Mouse (Mus musculus): ENCODE measurements at regions not wholly inside any gene's neighbourhood (a gene's known extent, or its start where the extent isn't known, plus 50 kb on each side); places are given as distances from the start of the nearest gene placed in this dataset.
A peak's percentile ranks its signal among the peaks of the same experiment; 100 is the strongest.

DNA sequence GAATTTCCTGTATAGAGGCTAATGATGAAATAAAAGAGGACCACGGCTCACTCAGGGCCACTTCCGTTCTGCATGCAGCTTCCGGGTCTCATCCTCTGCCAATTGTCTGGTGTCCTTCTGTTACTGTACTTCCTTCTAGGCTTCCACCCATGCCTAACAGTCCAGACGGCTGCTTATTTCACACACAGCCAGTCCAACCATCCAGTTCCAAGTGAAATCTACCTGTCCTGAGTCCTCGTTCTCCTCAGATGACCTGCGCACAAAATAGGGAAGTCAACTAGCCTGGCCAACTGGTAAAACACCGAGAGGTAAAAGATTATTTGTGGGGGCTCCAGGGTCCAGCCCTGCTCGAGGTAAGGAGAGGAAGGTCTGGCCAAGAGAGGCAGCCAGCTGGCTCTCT is 169.7 kb downstream of the Kcna5 start:
- DNase-seq (ENCODE audit: extremely low spot score in 1 of 2, low spot score in 1 of 2) = no peak

DNA sequence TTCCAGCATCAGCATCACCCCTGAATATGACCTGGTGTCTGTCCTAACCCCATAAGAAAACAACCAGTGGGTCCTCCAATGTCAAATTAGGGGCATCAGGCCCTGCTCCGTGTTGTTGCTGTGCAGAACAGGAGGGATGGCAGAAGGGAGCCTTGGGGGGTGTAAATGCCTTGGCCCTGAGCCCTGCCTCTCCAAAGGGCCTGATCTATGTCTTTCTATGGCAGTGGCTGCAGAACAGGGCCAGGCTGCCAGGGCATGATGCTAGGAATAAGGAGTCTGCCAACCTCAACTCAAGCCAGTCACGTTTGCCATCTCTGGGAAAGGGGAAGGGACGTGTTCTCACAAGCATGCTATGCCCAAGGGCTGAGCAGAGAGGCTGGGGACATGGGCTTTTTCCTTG is 172.9 kb downstream of the Kcna5 start:
- DNase-seq (ENCODE audit: extremely low spot score in 1 of 2, low spot score in 1 of 2) = no peak

DNA sequence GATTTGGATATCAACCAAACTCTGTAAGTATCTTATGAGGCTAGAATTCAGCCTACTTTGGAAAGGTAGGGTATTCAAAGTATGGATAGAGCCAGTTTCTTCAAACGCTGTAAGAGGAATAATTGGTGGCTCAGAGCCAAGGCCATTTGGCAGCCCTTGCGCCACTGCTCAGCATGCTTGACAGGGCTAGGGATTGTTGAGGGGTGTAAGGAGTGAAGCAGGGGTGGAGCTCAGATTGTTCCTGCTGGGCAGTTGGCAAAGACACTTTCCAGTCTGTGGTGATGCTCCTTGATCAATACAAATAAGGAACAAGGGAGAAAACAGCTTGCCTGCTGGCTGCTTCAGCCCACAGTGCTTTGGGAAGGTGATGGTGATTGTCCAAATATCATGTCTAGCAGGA is 181.9 kb downstream of the Kcna5 start:
- DNase-seq (ENCODE audit: extremely low spot score in 1 of 2, low spot score in 1 of 2) = no peak

DNA sequence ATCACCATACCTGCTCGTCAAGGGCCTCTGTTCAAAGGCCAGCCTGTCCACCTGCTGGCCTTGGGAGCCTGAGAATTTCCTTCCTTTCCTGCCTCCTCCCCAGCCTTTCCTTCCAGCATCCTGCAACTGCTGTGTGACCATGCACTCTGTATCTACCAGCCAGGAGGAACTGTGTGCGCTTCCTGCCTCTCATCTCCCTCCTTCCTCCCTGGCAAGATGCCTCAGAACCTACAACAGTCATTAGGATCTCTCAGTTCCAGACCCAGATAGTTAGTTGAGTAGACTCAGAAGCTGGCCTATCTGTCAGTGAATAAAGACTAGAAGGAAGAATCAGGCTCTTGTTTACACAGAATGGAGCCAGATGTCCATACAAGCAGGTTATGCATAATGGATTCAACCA is 183.8 kb upstream of the Ntf3 start:
- DNase-seq (ENCODE audit: extremely low spot score in 1 of 2, low spot score in 1 of 2) = no peak

DNA sequence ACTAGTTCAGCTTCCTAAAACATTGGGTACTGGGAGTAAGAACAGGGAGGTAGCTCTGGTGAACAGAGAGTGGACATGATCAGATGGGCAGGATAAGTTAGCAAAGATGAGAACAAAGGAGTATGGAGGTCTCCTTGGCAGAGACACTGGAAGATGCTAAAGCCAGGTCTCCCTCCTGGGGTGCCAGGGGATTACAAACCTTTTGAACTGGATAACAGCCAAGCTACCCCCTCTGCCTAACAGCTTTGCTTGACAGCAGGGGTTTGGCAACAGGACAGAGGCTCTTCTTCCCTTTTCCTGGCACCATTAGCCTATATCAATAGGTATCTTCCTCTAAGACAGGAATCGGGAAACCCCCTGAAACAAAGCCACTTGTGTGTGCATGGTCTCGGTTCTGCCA is 183.2 kb upstream of the Ntf3 start:
- DNase-seq (ENCODE audit: extremely low spot score in 1 of 2, low spot score in 1 of 2) = no peak

DNA sequence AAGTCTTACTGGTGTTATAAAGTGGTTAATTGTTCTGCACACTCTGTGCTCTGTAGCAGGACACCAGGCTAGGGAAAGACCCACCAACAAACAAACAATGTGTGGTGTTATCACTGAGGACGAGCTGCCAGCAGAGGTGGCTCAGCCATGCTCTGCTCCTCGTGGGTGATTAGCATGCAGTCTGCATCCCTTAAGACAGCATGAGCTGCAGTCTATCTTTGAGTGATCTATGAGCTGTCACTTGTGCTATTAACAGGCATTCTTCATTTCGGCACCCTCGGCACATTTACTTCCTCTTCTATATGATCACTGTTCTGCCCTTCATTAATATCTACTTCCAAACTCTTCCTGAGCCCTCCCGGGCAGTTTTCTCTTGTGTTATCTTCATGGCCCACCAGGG is 178.5 kb upstream of the Ntf3 start:
- DNase-seq (ENCODE audit: extremely low spot score in 1 of 2, low spot score in 1 of 2) = no peak

DNA sequence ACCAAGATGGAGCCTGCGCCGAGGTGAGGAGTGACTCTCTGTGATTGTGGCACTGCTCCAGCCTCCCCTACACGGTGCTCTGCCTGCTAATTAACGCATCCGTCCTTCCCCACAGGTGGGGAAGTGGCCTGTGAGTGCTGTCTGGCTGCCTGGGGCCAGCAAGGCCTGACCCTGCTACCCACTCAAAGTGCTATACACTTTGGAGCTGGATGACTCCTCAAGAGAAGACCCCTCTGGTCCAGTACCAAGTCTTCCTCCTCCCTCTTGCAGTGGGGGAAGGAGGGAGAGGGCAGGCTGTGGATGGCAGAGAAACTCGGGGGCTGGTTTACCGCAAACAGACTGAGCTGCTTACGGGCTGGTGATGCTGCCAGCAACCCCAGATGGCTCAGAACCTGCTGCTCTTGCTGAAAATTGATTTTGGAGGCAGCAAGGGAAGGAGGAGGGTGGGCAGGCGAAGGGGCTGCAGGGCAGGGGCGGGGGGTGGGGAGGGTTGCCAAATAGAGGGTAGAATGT is 173.4 kb upstream of the Ntf3 start:
- peak; percentile 34 to 42 for DNase-seq (ENCODE audit: extremely low spot score in 1 of 2, low spot score in 1 of 2)

DNA sequence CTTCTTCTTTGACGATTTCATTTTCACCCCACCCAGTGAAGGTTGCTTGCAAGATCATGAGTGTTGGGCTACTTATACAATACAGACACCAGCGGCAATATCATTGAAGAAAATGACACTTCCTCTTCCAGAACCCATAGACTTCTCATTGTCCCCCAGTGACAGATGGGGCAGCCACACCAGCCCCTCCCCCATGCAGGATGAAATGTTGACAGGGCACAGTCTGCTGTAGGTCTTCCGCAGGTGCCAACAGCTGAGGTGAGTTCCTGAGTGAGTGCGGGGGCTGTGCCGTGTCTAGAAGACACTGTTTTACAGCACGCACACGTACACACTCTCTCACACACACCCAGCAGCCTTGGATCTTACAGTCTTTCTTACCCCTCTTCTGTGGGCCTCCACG is 171.0 kb upstream of the Ntf3 start:
- no peak for DNase-seq (ENCODE audit: extremely low spot score in 1 of 2, low spot score in 1 of 2)

DNA sequence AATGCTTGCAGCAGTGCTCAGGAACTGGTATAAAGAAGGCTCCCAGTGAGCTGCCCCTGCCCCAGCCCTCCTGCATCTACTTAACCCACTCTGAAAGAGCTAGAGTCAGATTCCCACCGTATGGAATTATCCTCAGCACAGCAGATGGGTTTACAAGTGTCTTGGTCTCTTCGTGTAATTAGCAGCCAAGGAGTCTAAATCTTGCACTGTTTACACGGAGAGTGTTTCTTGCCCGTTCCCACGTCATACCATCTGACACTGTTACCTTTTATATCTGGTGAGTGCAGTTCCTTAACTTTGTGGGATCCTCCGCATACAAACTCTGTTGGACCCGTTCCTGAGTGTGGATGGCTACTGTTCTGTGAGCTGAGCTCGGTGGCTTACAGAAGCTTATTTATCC is 167.5 kb upstream of the Ntf3 start:
- no peak for DNase-seq (ENCODE audit: extremely low spot score in 1 of 2, low spot score in 1 of 2)

DNA sequence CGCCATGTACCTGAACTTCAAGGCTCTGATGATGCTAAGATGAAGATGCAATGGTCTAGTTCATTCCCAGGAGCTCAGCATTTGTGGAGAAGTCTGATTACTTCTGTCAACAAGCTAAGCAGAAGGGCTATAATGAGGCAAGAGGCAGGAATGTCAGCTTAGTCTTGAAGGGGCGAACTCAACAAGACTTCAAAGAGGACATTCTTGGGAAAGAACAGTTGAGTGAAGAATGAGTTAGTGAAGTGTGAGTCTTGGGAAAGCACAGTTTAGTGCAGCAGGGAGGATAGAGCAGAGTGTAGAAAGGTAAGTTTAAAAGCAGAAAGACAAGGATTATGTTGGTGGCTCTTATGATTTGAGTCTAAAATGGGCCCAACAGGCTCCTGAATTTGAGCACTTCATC is 160.5 kb upstream of the Ntf3 start:
- DNase-seq (ENCODE audit: extremely low spot score in 1 of 2, low spot score in 1 of 2) = no peak

DNA sequence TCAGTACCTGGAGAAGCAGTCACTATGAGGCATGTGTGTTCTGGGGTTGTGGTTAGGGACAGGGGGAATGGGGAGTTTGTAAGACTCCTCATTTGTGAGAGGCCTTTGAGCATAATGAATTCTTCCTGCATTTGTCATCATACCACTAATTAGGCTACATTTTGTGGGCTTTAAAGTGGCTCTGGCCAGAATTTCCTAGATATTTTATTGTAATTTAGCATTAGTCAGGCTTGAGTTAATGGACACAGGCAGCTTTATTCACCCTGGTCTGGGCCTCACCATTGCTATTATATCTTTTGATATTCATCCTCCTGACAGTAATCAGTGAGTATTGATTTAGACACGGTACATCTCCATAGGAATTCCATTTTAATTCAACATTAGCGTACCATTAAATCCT is 151.8 kb upstream of the Ntf3 start:
- DNase-seq (ENCODE audit: extremely low spot score in 1 of 2, low spot score in 1 of 2) = no peak

DNA sequence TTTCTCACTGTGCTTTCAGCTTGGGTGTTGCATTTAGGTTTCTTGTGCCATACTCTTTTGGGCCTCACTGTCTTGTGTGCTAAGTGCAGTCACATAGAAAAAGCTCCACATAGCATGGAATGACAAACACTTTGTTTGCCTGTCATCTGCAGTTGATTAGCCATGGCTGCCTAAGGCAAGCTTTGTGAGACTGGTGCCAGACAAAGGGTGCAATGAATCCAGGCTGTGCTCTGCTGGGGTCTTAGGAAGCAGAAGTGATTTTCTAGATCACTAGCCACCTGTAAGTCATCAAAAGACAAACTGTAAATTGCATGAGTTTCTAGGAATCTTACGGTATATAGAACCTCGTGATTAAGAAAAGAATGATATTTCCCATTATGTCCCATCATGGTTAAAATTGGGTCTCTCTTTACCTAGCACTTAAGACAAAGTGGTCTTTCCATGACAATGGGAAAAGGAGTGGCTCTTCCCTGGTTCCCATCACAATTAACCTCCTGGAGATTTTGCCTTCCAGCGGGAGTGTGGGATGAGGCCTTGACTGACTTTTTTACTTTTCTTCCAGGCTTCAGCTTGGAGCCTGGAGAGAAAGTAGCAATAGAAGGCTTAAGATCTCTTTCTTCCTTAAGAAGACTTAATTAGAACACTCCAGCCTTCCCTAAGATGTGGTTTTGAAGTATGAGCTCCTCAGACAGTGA is 144.2 kb upstream of the Ntf3 start:
- DNase-seq (ENCODE audit: extremely low spot score in 1 of 2, low spot score in 1 of 2) = no peak

DNA sequence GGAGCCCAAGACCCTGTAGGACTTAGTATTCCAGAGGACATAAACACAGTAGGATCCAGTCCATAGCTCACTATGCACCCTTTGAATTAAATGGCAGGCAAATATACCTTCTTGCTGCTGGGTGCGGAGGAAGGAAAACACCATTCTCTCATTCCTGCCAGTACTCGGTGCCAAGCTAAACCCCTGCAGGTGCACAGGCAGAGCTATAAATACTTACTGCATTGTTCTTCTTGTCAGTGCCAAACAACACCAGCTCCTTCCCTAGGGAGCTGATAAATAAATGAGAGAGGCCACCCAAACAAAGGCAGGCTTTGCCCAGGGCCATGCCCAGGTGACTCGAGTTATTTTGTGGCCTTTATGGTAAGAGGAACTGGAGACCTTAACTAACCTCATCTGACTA is 136.4 kb upstream of the Ntf3 start:
- DNase-seq (ENCODE audit: extremely low spot score in 1 of 2, low spot score in 1 of 2) = no peak

DNA sequence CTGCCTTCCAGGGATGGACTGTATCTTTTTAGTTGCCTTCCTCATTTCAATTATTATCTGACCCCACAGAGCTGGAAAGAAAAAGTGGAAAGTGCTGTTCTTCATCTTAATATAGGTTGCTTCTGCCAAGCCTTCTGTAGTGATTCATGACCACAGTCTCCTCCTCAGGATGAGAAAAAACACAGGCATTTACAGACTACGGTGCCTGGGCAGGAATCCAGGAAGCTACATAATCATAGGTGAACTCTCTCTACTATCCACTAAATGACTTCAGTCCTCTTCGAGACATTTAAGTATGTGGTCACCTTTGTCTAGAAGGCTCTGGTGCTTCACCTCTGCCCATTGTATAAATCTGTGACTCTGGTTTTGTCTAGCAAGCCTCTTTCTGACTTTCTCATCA is 124.9 kb upstream of the Ntf3 start:
- DNase-seq (ENCODE audit: extremely low spot score in 1 of 2, low spot score in 1 of 2) = no peak

DNA sequence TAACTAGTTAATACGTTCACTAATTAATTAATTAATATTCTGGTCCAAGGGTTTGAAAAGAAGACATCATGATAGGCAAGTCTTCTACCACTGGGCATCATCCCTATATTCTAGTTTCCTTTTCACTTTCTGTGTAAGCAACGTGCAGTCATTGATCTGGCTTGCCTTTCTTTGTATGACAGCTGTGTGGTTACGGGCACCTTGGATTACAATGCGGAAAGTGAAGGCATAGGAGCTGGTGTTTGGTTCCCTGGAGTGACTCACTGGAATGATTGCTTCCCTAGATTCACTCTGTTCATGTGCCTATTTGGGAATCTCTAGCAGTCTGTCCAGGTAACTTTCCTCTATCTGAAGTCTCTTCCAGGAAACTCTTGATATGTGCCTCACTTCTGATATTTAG is 120.5 kb upstream of the Ntf3 start:
- DNase-seq (ENCODE audit: extremely low spot score in 1 of 2, low spot score in 1 of 2) = no peak

DNA sequence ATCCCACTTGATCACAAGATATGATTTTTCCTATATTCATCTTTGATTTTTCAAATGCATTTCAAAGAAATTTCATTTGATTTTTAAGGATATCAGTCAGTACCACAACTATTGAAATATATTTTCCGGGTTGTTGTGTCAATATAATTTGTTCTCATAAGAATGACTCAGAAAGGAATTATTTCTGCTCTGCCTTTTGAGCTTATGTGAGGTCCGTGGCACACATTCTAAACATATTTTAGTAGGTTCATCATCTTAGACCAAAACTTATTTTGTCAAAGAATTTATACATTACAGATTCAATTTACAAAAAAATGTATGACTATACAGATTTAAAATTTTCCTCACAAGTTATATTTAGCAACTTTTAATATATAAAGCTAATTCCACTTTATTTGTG is 119.5 kb upstream of the Ntf3 start:
- no peak for DNase-seq (ENCODE audit: extremely low spot score in 1 of 2, low spot score in 1 of 2)

DNA sequence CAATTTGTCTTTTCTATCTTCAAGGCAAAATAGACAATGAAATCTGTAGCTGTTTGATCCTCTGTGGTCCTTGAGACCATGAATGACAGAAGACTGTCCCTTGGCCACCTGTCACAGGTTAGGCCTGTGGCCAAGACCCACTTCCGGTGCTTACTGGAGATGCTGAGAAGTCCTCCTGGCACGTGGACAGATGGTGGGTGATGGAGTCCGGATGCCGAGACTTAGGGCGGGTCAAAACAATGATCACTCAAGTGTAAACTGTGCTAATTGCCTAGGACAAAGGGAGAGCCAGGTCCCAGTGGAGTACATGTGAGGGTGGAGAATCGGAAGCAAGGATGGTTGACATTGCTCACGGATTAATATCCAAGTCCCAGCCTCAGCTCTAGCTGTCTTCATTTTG is 117.7 kb upstream of the Ntf3 start:
- no peak for DNase-seq (ENCODE audit: extremely low spot score in 1 of 2, low spot score in 1 of 2)

DNA sequence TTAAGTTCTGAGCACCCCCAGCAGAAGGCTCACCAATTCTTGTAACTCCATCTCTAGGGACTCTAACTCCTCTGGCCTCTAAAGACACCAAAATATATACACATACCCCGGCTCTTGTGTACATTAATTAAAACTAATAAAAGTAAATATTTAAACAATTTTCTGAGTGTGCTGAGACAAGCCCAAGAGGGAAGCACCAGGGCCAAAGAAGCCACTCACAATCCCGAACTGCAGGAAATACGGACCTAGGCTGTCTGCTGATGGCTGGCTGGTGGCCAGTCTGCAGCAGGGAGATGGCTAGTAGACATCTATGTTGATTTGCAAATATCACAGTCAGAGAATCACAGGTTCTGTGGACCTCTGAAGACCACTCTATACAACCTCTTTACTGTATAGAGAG is 113.6 kb upstream of the Ntf3 start:
- DNase-seq (ENCODE audit: extremely low spot score in 1 of 2, low spot score in 1 of 2) = no peak

DNA sequence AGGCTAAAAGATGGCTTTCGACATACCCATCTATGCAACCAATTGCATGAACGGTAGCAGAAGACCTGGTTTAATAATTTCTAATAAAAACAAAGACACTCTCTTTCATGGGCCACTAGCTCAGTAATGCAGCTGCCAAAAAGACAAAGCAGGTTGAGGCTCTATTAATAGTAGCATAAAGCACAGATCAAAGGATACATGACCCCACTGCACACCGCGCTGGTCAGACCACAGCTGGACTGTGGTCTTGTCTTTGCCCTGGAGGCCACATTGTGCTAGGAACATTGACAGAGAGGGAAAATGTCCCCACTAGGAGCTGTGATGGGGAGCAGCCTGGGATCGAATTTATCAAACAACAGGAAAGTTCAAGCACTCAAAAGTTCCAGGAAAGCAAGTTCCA is 79.3 kb upstream of the Ntf3 start:
- no peak for DNase-seq (ENCODE audit: extremely low spot score in 1 of 2, low spot score in 1 of 2)

DNA sequence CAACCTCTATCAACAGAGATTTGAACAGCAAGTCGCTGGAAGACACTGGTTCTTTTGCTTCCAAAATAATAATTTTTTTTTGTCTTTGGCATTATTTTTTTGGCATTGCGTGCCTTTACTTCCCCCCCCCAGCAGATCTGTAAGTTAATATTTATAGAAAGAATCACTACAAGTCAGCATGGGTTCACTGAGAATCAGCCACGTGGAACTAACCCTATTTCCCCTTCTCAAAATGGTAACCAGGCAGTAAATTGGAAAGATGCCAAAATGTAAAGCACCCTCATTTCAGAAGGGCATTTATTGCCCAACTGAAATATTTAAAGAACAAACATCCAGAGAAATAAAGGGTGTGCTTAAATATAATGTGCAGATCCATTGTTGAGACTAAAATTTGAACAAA is 78.7 kb upstream of the Ntf3 start:
- no peak for DNase-seq (ENCODE audit: extremely low spot score in 1 of 2, low spot score in 1 of 2)

DNA sequence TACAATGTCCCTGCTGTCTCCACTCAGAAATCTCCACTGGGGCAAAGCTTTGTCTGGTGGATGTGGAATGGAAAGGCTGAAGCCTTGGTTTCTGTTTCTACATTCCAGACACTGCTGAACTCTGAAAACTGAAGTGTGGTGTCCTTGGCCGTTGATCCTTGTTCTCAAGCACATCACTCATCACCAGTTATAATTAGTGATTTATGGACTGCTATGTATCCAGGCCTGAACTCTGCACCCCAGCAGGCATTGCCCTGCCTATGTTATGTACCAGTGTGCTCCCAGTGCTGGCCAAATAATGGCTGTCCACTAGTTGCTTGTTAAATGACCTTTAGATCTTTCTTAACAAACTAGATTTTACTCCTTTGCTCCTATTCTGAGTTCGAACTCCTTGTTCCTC is 75.6 kb upstream of the Ntf3 start:
- DNase-seq (ENCODE audit: extremely low spot score in 1 of 2, low spot score in 1 of 2) = no peak

DNA sequence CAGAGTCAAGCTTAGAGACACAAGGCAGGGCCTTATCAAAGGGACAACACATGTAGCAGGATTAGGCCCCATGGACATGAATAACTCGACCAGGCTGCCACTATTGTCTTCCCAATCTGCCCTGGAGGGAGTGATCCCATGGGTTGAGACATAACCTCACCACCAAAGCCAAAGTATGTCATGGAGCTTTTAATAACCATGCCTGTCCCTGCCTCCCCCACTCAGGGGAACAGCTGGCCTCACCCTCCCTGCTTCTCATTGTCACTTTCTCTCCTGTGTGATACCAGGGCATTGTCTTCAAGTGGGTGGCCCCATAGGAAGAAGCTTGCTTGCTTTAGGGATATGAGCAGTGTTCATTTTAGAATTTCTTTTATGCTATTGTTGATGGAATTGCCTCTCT is 73.5 kb upstream of the Ntf3 start:
- DNase-seq (ENCODE audit: extremely low spot score in 1 of 2, low spot score in 1 of 2) = no peak

All from layer of hippocampus, postnatal 25 days (tissue).